Mouse (Mus musculus): ENCODE results near the gene Mical2.

The Mical2 gene

DNA sequence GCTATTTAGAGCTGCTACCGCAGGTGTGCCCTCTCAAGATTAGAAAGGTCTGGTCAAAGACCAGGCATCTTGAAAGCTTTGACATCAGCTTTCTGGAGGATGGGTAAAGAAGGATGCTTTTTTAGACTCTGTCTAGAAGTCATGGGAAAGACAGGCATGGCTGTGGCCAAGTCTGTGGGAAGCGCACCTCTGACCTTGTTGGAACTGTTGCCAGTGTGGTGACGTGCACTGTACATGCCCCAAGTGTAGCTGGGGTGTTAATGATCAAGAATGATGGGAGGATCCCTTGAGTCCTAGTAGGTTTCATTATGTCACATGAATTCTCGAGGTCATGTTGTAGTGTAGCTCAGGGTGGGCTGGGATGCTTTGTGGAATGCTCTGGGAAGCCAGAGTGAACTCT is 127.4 kb downstream of the Mical2 start:
- no peak for DNase-seq (ENCODE audit: extremely low read depth, low read depth)

DNA sequence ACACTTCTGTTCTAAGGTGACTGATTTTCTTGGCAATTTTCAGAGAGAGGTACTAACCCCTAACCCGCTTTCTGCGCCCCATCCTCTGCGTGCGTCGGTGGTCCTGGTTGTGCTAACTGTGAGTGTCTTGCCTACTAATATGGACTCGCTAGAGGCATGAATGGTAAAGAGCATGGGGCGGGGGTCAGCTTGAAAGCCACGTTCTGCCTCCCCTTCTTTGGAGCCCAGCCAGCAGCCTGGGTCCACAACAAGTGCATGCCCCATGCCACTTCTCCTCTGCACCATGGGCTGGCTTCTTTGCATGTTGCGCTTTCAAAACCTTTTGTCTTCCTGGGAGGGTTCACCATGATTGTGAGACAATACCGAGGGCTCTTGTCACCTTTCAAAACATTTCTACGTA is 128.3 kb downstream of the Mical2 start:
- DNase-seq (ENCODE audit: extremely low read depth, low read depth), result no peak

DNA sequence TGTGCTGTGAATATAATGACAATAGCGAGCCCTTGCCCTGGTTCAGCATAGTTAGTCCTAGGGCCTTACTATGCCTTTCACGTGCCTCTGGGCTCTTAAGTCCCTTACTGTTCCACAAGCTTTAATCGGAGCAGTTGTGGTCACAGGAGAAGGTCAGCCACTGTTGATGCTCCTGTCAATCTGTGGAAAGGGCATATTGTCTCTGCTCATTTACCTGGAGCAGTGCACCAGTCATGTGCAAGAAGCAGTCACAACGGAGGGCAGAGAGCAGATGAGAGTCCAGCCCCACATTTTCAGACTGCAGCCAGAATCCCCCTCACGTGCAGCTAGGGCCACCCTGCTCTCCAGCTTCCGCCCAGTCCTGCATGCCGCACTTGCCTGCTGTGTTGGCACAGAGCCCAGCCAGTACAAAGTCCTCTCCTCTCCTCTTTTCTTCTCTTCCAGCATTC is 128.9 kb downstream of the Mical2 start:
- no peak for DNase-seq (ENCODE audit: extremely low read depth, low read depth)

DNA sequence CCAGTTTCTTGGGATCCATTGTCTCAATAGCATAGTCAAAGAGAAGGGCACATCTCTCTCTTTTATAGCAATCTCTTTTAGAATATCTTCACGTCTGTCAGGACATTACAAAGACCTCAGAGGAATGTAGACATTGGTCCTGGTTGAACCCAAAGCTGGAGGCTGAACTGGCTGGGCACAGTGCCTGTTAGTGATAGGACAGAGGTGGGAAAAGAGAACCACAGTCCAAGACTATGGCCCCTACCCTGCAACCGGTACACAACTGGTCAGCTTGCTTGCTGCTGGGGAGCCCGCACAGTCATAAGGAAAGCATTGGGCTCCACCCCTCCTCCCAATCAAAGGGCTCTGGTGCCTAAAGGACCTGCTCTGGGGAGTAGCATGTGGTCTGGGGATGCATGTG is 133.9 kb downstream of the Mical2 start:
- no peak for DNase-seq (ENCODE audit: extremely low read depth, low read depth)

- DNase-seq (ENCODE audit: extremely low read depth, low read depth), result no peak
These were observed 137.0 kb downstream of the Mical2 start for GRCm38 (mm10) chr7:112362574-112363200.

- DNase-seq (ENCODE audit: extremely low read depth, low read depth), result no peak
These were observed 140.2 kb downstream of the Mical2 start for GRCm38 (mm10) chr7:112365864-112366263.

DNA sequence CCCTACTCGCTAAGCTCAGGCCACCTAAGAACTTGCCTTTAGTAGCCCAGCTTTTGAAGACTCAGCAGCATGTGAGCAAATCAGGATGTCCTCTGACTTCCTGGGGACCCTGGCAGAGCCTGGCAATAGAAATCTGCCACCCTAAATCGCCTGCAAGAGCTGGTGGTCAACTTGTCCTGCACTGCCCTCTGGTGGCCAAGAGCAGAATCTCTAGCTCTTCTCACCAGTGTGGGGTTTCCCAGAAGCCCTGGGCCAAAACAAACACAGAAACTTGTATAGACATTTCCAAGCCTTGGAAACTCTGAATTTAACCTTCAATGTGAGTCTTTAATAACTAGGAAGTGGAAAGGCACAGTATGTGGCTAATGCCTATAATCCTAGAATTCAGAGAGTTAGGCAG is 143.4 kb downstream of the Mical2 start:
- DNase-seq (ENCODE audit: extremely low read depth, low read depth), result peak; percentile 0

DNA sequence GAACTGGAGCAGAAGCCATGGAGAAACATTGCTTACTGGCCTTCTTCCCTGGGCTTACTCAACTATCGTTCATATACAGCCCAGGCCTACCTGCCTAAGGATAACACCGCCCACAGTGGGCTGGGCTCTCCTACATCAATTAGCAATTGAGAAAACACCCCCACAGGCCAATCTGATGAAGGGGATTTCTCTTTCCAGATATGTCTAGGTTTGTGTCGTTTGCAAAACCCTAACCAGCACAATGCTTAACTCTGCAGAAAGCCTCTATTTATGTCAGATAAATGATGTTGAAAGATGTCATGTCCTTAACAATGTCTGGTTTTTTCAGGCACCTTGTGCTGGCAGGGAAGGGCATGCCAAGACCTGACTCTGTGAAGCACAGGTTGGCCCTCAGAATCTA is 144.3 kb downstream of the Mical2 start:
- no peak for DNase-seq (ENCODE audit: extremely low read depth, low read depth)

DNA sequence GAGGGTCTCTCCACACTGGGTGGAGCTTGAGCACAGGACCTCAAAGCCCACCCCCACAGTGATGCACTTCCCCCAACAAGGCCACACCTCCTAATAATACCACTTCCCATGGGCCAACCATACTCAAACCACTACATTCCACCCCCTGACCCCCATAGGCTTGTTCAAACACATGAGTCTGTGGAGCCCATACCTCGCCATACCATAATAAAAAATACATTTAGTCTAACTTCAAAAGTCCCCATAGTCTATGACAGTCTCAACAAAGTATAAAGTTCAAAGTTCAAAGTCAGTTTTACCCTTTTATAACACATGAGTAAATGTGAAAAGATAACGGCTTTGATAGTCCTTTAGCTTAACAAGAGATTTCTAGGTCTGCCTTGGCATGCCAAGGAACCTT is 145.7 kb downstream of the Mical2 start:
- no peak for DNase-seq (ENCODE audit: extremely low read depth, low read depth)

DNA sequence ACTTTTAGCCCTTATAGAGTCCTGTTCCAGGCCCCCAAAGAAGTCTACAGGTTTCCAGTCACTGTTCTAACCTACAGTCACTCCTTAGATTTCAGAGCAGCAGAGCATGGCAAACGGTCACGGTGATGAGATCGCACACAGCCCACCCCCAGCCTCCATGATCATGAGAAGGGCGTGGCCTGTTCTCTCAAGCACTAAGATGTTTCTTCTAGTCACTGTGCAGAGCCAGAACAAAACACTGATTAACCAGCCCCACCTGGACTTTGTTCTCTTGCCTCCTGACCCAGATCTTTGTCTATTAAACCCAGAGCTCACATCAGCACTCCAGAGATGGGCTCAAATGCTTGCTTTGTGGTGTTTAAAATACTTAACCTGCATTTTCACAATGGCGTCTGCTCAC is 148.4 kb downstream of the Mical2 start:
- DNase-seq (ENCODE audit: extremely low read depth, low read depth), result no peak

DNA sequence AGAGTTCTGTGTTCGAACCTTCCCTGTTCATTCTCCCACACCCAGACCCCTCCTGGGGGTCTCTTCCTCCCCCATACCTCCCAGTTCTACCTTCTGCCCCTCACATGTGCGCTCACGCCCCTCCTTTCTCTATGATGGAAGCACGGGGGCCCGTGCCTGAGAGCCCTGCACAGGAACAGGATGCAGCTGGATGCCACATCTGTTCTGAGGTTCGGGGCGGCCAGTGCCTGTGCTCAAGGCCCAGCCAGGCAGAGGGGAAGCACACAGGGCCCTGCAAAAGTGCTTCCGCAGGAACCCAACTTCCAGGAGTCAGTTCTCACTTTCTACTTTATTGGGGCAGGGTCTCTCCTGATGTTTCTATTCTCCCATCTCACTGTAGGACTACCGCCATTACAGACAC is 149.4 kb downstream of the Mical2 start:
- no peak for DNase-seq (ENCODE audit: extremely low read depth, low read depth)

DNA sequence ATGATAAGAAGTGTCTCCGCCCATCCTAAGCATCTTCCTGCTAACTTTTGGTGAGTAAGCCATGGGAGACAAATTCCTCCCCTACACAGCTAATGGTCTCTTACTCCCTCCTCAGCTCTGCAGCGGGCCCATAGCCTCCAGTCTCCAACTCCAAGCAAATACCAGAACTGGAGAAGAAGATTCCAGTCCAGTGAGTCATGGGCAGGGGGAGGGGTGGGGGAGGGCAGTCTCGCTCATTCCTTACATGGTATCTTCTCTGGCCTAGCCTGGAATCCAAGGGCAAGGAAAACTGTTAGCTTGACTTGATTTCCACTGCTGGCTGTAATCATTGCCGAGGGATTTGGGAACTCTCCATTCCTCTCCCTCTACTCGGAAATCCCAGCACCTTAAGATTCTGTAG is 150.2 kb downstream of the Mical2 start:
- no peak for DNase-seq (ENCODE audit: extremely low read depth, low read depth)

DNA sequence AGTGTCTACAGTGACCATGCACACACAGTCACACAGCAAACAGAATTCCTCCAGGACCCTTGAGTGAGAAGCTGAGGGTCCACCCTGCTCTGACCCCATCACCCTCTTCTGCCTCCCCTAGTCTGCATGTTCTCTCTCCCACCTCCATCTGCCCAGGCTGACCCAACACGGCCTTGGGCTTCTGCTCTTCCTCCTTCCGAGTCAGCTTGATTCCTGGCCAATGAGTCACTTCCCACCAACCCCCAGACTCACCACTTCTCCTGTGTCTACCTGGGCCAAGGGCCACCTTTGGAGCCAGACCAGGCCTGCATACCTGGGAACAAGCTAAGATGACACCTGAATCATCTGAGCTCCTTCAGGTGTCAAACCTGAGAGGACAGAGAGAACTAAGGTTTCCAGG is 151.0 kb downstream of the Mical2 start:
- DNase-seq (ENCODE audit: extremely low read depth, low read depth), result no peak

- no peak for DNase-seq (ENCODE audit: extremely low read depth, low read depth)
These were observed 151.7 kb downstream of the Mical2 start for GRCm38 (mm10) chr7:112377314-112377713.

DNA sequence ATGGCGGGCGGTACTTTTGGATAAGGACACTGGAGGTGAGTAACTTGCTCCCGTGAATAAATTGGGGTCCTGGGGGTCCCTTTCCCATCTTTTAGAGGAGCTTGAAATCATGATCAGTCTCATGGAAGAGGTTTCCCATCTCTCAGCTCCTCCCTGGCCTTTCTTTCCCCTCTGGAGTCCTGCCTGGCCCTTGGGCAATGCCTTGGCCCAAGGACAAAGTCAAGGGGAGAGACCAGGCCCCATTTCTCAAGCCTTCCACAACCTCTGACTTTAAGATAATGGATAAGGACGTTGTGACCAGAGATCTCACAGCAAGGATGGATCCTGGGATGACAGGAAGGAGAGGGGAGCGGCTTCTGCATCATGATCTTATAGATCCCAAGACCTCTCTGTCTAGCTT is 152.4 kb downstream of the Mical2 start:
- DNase-seq (ENCODE audit: extremely low read depth, low read depth), result no peak

DNA sequence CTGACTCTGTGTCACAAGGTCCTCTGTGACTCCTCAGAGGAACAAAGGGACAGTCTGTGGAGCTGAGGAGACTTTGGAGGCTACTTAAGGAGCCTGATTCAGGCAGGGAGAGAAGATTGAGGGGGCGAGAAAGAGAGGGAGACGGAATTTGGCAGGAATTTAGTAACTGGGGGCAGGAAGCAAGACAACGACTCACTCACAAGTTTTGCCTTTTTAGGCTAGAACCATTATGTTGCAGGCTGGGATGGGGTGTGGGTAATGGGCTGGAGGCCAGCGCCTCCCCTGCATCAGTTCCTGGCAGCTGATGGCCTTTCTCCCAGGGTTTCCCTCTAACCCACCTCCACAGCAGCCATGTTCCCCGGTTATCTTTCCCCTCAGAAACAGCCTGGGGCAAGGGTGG is 152.8 kb downstream of the Mical2 start:
- no peak for DNase-seq (ENCODE audit: extremely low read depth, low read depth)

DNA sequence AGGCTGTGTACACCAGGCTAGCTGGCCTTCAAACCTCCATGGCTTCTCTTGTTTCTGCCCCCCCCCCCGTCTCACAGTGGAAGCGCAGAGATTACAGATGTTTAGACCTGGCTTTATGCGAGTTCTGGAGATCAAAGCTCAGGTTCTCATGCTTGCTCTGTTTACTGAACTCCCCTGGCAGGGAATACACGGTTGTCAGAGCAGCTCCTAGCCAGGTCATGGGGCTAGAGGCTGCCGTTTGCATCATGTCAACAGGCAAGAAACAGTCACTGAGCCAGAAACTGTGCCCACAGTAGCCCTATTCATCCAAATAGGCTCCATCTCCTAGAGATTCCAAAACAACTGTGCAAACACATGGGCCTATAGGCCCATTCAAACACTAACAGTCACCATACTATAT is 160.9 kb downstream of the Mical2 start:
- no peak for DNase-seq (ENCODE audit: extremely low read depth, low read depth)

GRCm38 (mm10) chr7:112387876-112388275 is 162.2 kb downstream of the Mical2 start:
- no peak for DNase-seq (ENCODE audit: extremely low read depth, low read depth)

GRCm38 (mm10) chr7:112388363-112388875 is 162.8 kb downstream of the Mical2 start:
- DNase-seq (ENCODE audit: extremely low read depth, low read depth), result no peak

- DNase-seq (ENCODE audit: extremely low read depth, low read depth), result no peak
These were observed 164.1 kb downstream of the Mical2 start for GRCm38 (mm10) chr7:112389611-112390251.

DNA sequence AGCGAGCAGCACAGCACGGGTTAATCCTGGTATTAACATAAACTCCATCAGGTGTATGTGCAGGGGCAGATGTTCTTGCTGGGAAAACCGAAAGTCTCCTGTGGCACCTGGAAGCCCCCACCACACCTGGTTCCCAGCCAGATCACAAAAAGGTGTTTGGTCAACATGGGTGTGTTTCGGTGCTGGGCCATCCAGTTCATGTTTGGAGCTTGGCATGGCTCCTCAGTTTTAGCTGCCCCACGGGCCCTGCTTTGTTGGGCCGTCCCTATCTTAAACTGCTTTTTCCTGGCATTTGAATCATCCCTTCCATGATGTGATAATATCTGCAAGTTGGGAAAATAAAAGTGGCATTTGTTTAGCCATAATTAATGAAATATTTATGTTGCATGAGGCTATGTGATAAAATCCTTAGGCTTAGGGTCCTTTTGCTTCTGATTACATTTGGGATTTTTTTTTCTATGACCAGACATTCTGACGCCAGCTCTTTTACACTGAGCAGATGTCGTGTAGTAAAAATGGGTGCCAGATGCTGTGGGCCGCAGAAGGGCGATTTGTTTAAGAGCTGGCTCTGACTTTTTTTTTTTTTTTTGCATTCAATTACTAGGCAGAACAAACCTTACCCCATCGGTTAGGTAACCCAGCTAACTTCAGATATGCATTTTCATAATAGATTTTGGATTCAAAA is 164.7 kb downstream of the Mical2 start:
- no peak for DNase-seq (ENCODE audit: extremely low read depth, low read depth)

DNA sequence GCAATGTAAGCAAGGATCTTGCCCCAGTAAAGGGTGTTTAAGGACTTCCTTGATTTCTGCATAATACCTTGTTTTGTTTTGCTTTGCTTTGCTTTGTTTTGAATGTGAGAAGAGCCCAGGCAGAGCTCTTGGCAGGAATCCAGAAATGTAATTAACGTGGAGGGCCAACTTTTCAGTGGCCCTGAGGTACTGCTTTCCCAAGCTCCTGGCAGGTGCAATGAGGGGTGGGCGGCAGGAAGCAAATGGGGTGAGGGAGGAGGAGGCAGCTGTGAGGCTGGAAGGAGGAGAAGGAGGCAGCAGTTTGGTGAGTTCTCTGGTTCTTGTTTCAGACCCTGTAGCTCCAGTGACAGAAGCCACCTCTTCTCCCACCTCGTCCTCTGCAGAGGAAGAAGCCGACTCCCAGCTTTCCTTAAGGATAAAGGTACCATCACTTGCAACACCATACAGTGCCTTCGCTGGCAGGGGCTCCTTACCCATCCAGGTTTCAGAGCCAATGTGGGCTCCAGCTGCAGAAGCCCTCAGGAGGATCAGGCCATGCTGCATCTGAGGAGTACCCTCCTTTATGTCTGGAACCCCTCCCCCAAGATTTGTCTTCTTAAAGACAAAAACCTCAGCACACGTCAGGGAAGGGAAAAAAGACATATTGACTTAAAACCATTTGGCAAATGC is 165.4 kb downstream of the Mical2 start:
- DNase-seq (ENCODE audit: extremely low read depth, low read depth), result no peak

Measured in MEL-GATA-1-ER (cell line).